Mouse (Mus musculus): ENCODE data around the gene Nupl2. TPM values are rescaled to one million over a fixed set of nuclear protein-coding genes. Genes with fewer than 3 reads are reported as not detected.
A peak's percentile ranks its signal among the peaks of the same experiment; 100 is the strongest.

The Nupl2 gene
- 10 to 100 TPM in 2 of 4 experiments, 1 to 10 TPM in 2; 7.8 to 16.5 (median 10.3) TPM for total RNA-seq (2022)

GRCm38 (mm10) chr5:24164789-24165445 lies at the start of gene Nupl2:
Gene Nupl2 (plus strand): TSS chr5:24164963.
- peak; percentile 92 for DNase-seq

- DNase-seq, result no peak
Observed at GRCm38 (mm10) chr5:24122221-24122620, 42.5 kb upstream of the Nupl2 start.

GRCm38 (mm10) chr5:24124175-24124574 lies 40.6 kb upstream of the Nupl2 start:
- DNase-seq, result no peak

GRCm38 (mm10) chr5:24124579-24125276 lies 40.0 kb upstream of the Nupl2 start:
- DNase-seq, result no peak

- DNase-seq, result no peak
Observed at GRCm38 (mm10) chr5:24125910-24126636, 38.7 kb upstream of the Nupl2 start.

- DNase-seq, result no peak
Observed at GRCm38 (mm10) chr5:24126967-24127366, 37.8 kb upstream of the Nupl2 start.

- DNase-seq, result no peak
Observed at GRCm38 (mm10) chr5:24146964-24147363, 17.8 kb upstream of the Nupl2 start.

- no peak for DNase-seq
Observed at GRCm38 (mm10) chr5:24152199-24152598, 12.6 kb upstream of the Nupl2 start.

- DNase-seq, result no peak
Observed at GRCm38 (mm10) chr5:24156774-24157173, 8.0 kb upstream of the Nupl2 start.

GRCm38 (mm10) chr5:24167263-24167662 lies 2.5 kb downstream of the Nupl2 start:
- DNase-seq, result no peak

- no peak for DNase-seq
Observed at GRCm38 (mm10) chr5:24169881-24170280, 5.1 kb downstream of the Nupl2 start.

GRCm38 (mm10) chr5:24172092-24172491 lies 7.3 kb downstream of the Nupl2 start:
- DNase-seq, result no peak

GRCm38 (mm10) chr5:24181514-24182295 lies 16.9 kb downstream of the Nupl2 start:
- DNase-seq, result no peak

GRCm38 (mm10) chr5:24182296-24182734 lies 17.6 kb downstream of the Nupl2 start:
- DNase-seq, result no peak

GRCm38 (mm10) chr5:24183096-24183495 lies 18.3 kb downstream of the Nupl2 start:
- DNase-seq, result no peak

- DNase-seq, result no peak
Observed at GRCm38 (mm10) chr5:24184011-24184410, 19.2 kb downstream of the Nupl2 start.

GRCm38 (mm10) chr5:24188476-24188875 lies 23.7 kb downstream of the Nupl2 start:
- no peak for DNase-seq

- DNase-seq, result no peak
Observed at GRCm38 (mm10) chr5:24191821-24192220, 27.1 kb downstream of the Nupl2 start.

GRCm38 (mm10) chr5:24201006-24201405 lies 36.2 kb downstream of the Nupl2 start:
- no peak for DNase-seq

GRCm38 (mm10) chr5:24202492-24202891 lies 37.7 kb downstream of the Nupl2 start:
- DNase-seq, result no peak

GRCm38 (mm10) chr5:24203266-24203665 lies 38.5 kb downstream of the Nupl2 start:
- DNase-seq, result no peak

GRCm38 (mm10) chr5:24207965-24208364 lies 43.2 kb downstream of the Nupl2 start:
- DNase-seq, result no peak

- no peak for DNase-seq
Observed at GRCm38 (mm10) chr5:24208505-24208904, 43.7 kb downstream of the Nupl2 start.

Measured in adrenal gland, adult 8-10 months (tissue).